Mouse (Mus musculus): ENCODE data around the gene Stard9.
A peak's percentile ranks its signal among the peaks of the same experiment; 100 is the strongest.

Stard9 gene

GRCm38 (mm10) chr2:120628886-120629735 is at the start of gene Stard9:
Stard9 (plus strand) TSS chr2:120629121.
- peak; percentile 99 for DNase-seq (ENCODE audit: low read depth, low spot score)
- no peaks in the 10 kb centered on the region for H3K27me3 ChIP-seq (ENCODE audit: control insufficient read depth, insufficient read depth, low read length, poor library complexity, severe bottlenecking)
- no peaks in the 10 kb centered on the region for H3K36me3 ChIP-seq (ENCODE audit: control insufficient read depth, insufficient read depth, low read length, poor library complexity, severe bottlenecking)

GRCm38 (mm10) chr2:120589759-120590158 is 39.2 kb upstream of the Stard9 start:
- DNase-seq (ENCODE audit: low read depth, low spot score), result no peak
- Histone ChIP-seq H3K36me3 (ENCODE audit: control insufficient read depth, insufficient read depth, low read length, poor library complexity, severe bottlenecking) (peaks cover 4% of the 10 kb centered on the region), H3K27me3 (ENCODE audit: control insufficient read depth, insufficient read depth, low read length, poor library complexity, severe bottlenecking) (no peaks in the 10 kb centered on the region)

GRCm38 (mm10) chr2:120592227-120592626 is 36.7 kb upstream of the Stard9 start:
- peak; percentile 7 for DNase-seq (ENCODE audit: low read depth, low spot score)
- H3K27me3 ChIP-seq (ENCODE audit: control insufficient read depth, insufficient read depth, low read length, poor library complexity, severe bottlenecking), result no peaks in the 10 kb centered on the region

GRCm38 (mm10) chr2:120597734-120598133 is 31.2 kb upstream of the Stard9 start:
- no peaks in the 10 kb centered on the region for H3K27me3 ChIP-seq (ENCODE audit: control insufficient read depth, insufficient read depth, low read length, poor library complexity, severe bottlenecking)
- DNase-seq (ENCODE audit: low read depth, low spot score), result no peak
- peaks cover 7% of the 10 kb centered on the region; the same call in 1 of the 2 replicates for H3K36me3 ChIP-seq (ENCODE audit: control insufficient read depth, insufficient read depth, low read length, poor library complexity, severe bottlenecking)

More at GRCm38 (mm10) chr2:120592227-120592626, 36.7 kb upstream of the Stard9 start:
- H3K36me3 ChIP-seq (ENCODE audit: control insufficient read depth, insufficient read depth, low read length, poor library complexity, severe bottlenecking), result peaks cover 6% of the 10 kb centered on the region

GRCm38 (mm10) chr2:120599506-120599905 is 29.4 kb upstream of the Stard9 start:
- Histone ChIP-seq H3K36me3 (ENCODE audit: control insufficient read depth, insufficient read depth, low read length, poor library complexity, severe bottlenecking) (peaks cover 9% of the 10 kb centered on the region; the same call in 1 of the 2 replicates), H3K27me3 (ENCODE audit: control insufficient read depth, insufficient read depth, low read length, poor library complexity, severe bottlenecking) (no peaks in the 10 kb centered on the region)
- DNase-seq (ENCODE audit: low read depth, low spot score), result peak; percentile 25

- Histone ChIP-seq H3K27me3 (ENCODE audit: control insufficient read depth, insufficient read depth, low read length, poor library complexity, severe bottlenecking) (no peaks in the 10 kb centered on the region), H3K36me3 (ENCODE audit: control insufficient read depth, insufficient read depth, low read length, poor library complexity, severe bottlenecking) (0 out of 2 replicates have a peak, but pooled peaks cover 3% of the 10 kb centered on the region)
- DNase-seq (ENCODE audit: low read depth, low spot score), result peak; percentile 42
Observed at GRCm38 (mm10) chr2:120606021-120606690, 22.8 kb upstream of the Stard9 start.

GRCm38 (mm10) chr2:120608830-120609723 is 19.8 kb upstream of the Stard9 start, which contains the start of the genes Haus2 and Lrrc57:
Haus2 (plus strand) TSS chr2:120609383.
Lrrc57 (minus strand) TSS chr2:120609520.
- no peaks in the 10 kb centered on the region for H3K27me3 ChIP-seq (ENCODE audit: control insufficient read depth, insufficient read depth, low read length, poor library complexity, severe bottlenecking)
- DNase-seq (ENCODE audit: low read depth, low spot score), result peak; percentile 90
- 0 out of 2 replicates have a peak, but pooled peaks cover 3% of the 10 kb centered on the region for H3K36me3 ChIP-seq (ENCODE audit: control insufficient read depth, insufficient read depth, low read length, poor library complexity, severe bottlenecking)

- no peak for DNase-seq (ENCODE audit: low read depth, low spot score)
- H3K36me3 ChIP-seq (ENCODE audit: control insufficient read depth, insufficient read depth, low read length, poor library complexity, severe bottlenecking), result peaks cover 2% of the 10 kb centered on the region
- H3K27me3 ChIP-seq (ENCODE audit: control insufficient read depth, insufficient read depth, low read length, poor library complexity, severe bottlenecking), result no peaks in the 10 kb centered on the region
Observed at GRCm38 (mm10) chr2:120616279-120617163, 12.4 kb upstream of the Stard9 start.

GRCm38 (mm10) chr2:120619538-120619937 is 9.4 kb upstream of the Stard9 start:
- no peaks in the 10 kb centered on the region for H3K27me3 ChIP-seq (ENCODE audit: control insufficient read depth, insufficient read depth, low read length, poor library complexity, severe bottlenecking)
- peak; percentile 15 for DNase-seq (ENCODE audit: low read depth, low spot score)
- H3K36me3 ChIP-seq (ENCODE audit: control insufficient read depth, insufficient read depth, low read length, poor library complexity, severe bottlenecking), result peaks cover 2% of the 10 kb centered on the region

- peaks cover 2% of the 10 kb centered on the region; the same call in 1 of the 2 replicates for H3K36me3 ChIP-seq (ENCODE audit: control insufficient read depth, insufficient read depth, low read length, poor library complexity, severe bottlenecking)
- no peaks in the 10 kb centered on the region for H3K27me3 ChIP-seq (ENCODE audit: control insufficient read depth, insufficient read depth, low read length, poor library complexity, severe bottlenecking)
- no peak for DNase-seq (ENCODE audit: low read depth, low spot score)
Observed at GRCm38 (mm10) chr2:120622920-120623319, 6.0 kb upstream of the Stard9 start.

GRCm38 (mm10) chr2:120628076-120628865 is 650 bp upstream of the Stard9 start:
- no peak for DNase-seq (ENCODE audit: low read depth, low spot score)
- Histone ChIP-seq H3K27me3 (ENCODE audit: control insufficient read depth, insufficient read depth, low read length, poor library complexity, severe bottlenecking) (no peaks in the 10 kb centered on the region), H3K36me3 (ENCODE audit: control insufficient read depth, insufficient read depth, low read length, poor library complexity, severe bottlenecking) (no peaks in the 10 kb centered on the region)

GRCm38 (mm10) chr2:120630246-120630645 is 1.3 kb downstream of the Stard9 start:
- no peak for DNase-seq (ENCODE audit: low read depth, low spot score)
- H3K36me3 ChIP-seq (ENCODE audit: control insufficient read depth, insufficient read depth, low read length, poor library complexity, severe bottlenecking), result no peaks in the 10 kb centered on the region

GRCm38 (mm10) chr2:120630655-120631054 is 1.7 kb downstream of the Stard9 start:
- no peaks in the 10 kb centered on the region for H3K36me3 ChIP-seq (ENCODE audit: control insufficient read depth, insufficient read depth, low read length, poor library complexity, severe bottlenecking)
- no peak for DNase-seq (ENCODE audit: low read depth, low spot score)
- H3K27me3 ChIP-seq (ENCODE audit: control insufficient read depth, insufficient read depth, low read length, poor library complexity, severe bottlenecking), result no peaks in the 10 kb centered on the region

More at GRCm38 (mm10) chr2:120630246-120630645, 1.3 kb downstream of the Stard9 start:
- H3K27me3 ChIP-seq (ENCODE audit: control insufficient read depth, insufficient read depth, low read length, poor library complexity, severe bottlenecking), result no peaks in the 10 kb centered on the region

Data from splenic B cell, adult 2 months (primary cell).